Mouse (Mus musculus) lung, embryonic 16.5 days (tissue): ENCODE measurements at regions not wholly inside any gene's neighbourhood (a gene's known extent, or its start where the extent isn't known, plus 50 kb on each side); places are given as distances from the start of the nearest gene placed in this dataset.
A peak's percentile ranks its signal among the peaks of the same experiment; 100 is the strongest.

Experiments used
- ATAC-seq: fragments of 200-750 bp; cut with Nextera tagmentation; 2 replicates; pipeline ENCODE4 v1.8.0; 2017; ENCODE audit warnings: low read depth, mild to moderate bottlenecking, moderate library complexity
- H3K27ac ChIP-seq: fragments of 300-500 bp; sonication (generic); 2 replicates; pipeline ENCODE4 v1.5.1; 2014; ENCODE audit warnings: mild to moderate bottlenecking, control low read depth, low read length
- H3K27me3 ChIP-seq: fragments of 300-500 bp; sonication (generic); 2 replicates; pipeline ENCODE4 v1.6.1; 2014; ENCODE audit warnings: low read depth, low read length, mixed read lengths; ENCODE audit not compliant: control insufficient read depth, insufficient read depth
- H3K36me3 ChIP-seq: fragments of 300-500 bp; sonication (generic); 2 replicates; pipeline ENCODE4 v1.6.1; 2014; ENCODE audit warnings: low read length; ENCODE audit not compliant: control insufficient read depth, insufficient read depth
- H3K4me1 ChIP-seq: fragments of 300-500 bp; sonication (generic); replicated peaks from 2 replicates; pipeline ENCODE4 v1.6.1; 2014; ENCODE audit warnings: low read length, mixed read lengths; ENCODE audit not compliant: control insufficient read depth, insufficient read depth
- H3K4me2 ChIP-seq: fragments of 300-500 bp; sonication (generic); 2 replicates; pipeline ENCODE4 v1.6.1; 2014; ENCODE audit warnings: low read depth, low read length, control low read depth
- H3K4me3 ChIP-seq: fragments of 300-500 bp; sonication (generic); 2 replicates; pipeline ENCODE4 v1.5.1; 2014; ENCODE audit warnings: mild to moderate bottlenecking, low read length, control low read depth
- H3K9ac ChIP-seq: fragments of 300-500 bp; sonication (generic); 2 replicates; pipeline ENCODE4 v1.6.1; 2014; ENCODE audit warnings: low read length, control low read depth
- H3K9me3 ChIP-seq: fragments of 300-500 bp; sonication (generic); 2 replicates; pipeline ENCODE4 v1.6.1; 2016; ENCODE audit warnings: low read length; ENCODE audit not compliant: control insufficient read depth
- WGBS: fragments of 180-500 bp; shearing (Covaris S2); extraction: QIAGEN DNeasy Blood & Tissue Kit; methylation state at CpG from one replicate; pipeline ENCODE4 v1.1.7; 2014; 5-methylcytosine and 5-hydroxymethylcytosine counted together

DNA sequence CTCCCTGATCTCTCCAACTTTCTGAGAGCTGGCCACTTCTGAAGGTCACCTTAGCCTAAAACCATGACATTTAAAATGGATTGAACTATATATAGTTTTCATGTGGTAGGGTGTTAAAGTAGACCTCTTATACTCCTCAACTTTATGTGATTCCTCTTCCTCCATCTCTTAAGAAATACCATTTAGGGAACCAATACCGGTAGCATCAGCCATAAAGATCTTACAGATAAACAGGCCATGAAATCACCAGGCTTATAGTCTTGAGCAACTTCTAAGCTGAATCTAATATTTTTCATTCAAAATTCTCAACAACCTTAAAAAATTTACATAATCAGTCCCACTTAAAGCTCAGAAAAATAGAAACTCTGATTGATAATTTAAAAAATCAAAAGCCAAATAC lies 56.2 kb downstream of the Rpl36a-ps1 start:
- ATAC-seq: no peak
- 93% methylated on average over 1 of the region's 1 CpGs for WGBS
- Histone ChIP-seq H3K4me2 (no peak overlapping the region), H3K4me1 (no peaks in the 10 kb centered on the region), H3K9me3 (no peaks in the 10 kb centered on the region), H3K4me3 (no peak overlapping the region), H3K36me3 (no peaks in the 10 kb centered on the region), H3K9ac (no peak overlapping the region), H3K27ac (no peak overlapping the region), H3K27me3 (no peaks in the 10 kb centered on the region)

DNA sequence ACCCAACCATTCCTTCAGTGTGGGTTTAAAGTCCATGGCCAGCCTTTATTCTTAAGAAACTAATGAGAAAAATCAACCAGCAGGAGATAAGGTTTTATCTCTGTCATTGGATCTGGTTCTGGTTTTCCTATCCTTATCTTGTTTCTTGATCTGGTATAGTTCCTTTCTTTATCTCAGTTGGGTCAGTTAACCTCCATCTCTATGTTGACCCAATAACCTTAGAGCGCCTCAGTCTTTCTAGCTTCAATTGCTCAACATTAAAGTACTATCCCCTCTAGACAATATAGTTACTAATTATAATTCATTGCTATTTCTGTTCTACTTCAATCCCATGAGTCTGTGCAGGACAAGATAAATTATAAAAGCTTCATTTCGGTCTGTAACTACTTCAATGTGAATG lies 56.7 kb downstream of the Rpl36a-ps1 start:
- Histone ChIP-seq H3K4me2 (no peak overlapping the region), H3K9me3 (no peaks in the 10 kb centered on the region), H3K36me3 (no peaks in the 10 kb centered on the region), H3K27ac (no peak overlapping the region), H3K4me3 (no peak overlapping the region), H3K27me3 (no peaks in the 10 kb centered on the region), H3K4me1 (no peaks in the 10 kb centered on the region), H3K9ac (no peak overlapping the region)
- no peak for ATAC-seq
- WGBS: 69% methylated on average over 2 of the region's 2 CpGs

DNA sequence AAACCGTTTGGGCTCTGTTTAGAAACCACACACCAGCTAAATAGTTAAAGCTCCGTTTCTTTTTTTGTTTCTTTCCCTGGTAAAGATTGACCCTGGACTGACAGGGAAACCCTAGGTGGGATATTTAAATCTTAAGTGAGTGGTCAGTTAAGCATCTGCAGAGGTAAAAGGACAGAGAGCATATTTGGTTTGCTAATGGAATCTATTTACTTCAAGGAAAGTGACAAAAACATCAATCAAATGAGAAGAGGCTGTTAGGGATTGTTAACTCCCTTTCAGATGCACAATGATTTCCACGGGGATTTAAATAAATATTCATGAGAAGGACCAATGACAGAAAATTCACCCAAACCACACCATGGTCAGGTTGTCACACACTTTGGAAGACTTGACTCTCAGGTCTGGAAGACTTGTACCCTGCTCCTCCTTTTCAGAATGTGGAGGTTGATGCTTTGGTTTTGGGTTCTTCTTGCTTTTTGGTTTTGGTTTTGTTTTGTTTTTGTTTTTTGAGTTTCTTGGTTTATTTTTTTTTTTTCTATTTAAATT lies 60.7 kb downstream of the Rpl36a-ps1 start:
- 12% methylated on average over 3 of the region's 3 CpGs for WGBS
- ATAC-seq: no peak

DNA sequence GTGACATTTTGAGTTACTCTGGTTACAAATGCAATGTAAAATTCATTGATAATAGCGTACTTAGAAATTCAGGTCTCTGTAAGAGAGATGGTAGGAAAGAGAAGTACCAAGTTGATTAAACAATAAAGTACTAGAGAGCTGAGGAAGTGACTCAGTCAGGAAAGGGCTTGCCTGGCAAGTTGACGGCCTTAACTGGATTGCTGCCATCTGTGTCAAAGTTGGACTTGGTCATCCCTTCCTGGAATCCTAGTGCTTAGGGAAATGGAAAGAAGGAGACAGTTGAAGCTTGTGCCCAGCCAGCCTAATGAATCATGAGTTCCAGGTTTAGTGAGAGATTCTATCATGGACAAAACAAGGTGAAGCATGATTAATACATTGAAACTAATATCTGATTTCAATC lies 64.8 kb downstream of the Rpl36a-ps1 start:
- 58% methylated on average over 2 of the region's 2 CpGs for WGBS
- H3K4me2 ChIP-seq: no peak overlapping the region
- 0 out of 2 replicates have a peak, but pooled peaks have one; percentile 7 for ATAC-seq

More for the DNA sequence above, 60.7 kb downstream of the Rpl36a-ps1 start:
- Histone ChIP-seq H3K9me3 (no peaks in the 10 kb centered on the region), H3K4me2 (no peak overlapping the region), H3K36me3 (no peaks in the 10 kb centered on the region), H3K27ac (no peak overlapping the region), H3K4me1 (no peaks in the 10 kb centered on the region), H3K9ac (no peak overlapping the region), H3K4me3 (no peak overlapping the region), H3K27me3 (no peaks in the 10 kb centered on the region)

DNA sequence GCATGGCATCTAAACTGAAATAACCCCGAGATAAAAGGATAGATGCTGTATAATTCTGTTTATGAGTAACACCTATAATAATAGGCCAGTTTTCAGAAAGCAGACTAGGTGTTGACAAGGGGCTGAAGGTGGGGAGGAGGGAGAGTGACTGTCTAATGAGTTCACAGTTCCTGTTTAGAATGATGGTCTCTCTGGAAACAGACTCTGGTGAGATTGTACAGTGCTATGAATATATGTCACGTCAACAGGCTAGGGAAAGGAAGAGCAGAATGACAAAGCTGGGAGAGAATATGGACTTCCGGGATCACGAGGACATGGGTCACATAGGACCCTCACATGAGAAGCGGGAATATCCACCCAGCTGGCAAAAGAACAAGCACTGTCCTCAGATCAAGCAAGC lies 85.9 kb downstream of the Rpl36a-ps1 start:
- 59% methylated on average over 5 of the region's 5 CpGs for WGBS
- no peak overlapping the region for H3K4me3 ChIP-seq
- no peak overlapping the region for H3K27ac ChIP-seq
- H3K4me2 ChIP-seq: no peak overlapping the region
- H3K27me3 ChIP-seq: no peaks in the 10 kb centered on the region
- no peaks in the 10 kb centered on the region for H3K4me1 ChIP-seq
- H3K9me3 ChIP-seq: no peaks in the 10 kb centered on the region
- no peaks in the 10 kb centered on the region for H3K36me3 ChIP-seq
- ATAC-seq: no peak
- no peak overlapping the region for H3K9ac ChIP-seq

More for the DNA sequence above, 64.8 kb downstream of the Rpl36a-ps1 start:
- H3K27ac ChIP-seq: no peak overlapping the region
- H3K36me3 ChIP-seq: no peaks in the 10 kb centered on the region
- H3K9ac ChIP-seq: no peak overlapping the region
- H3K27me3 ChIP-seq: no peaks in the 10 kb centered on the region
- no peaks in the 10 kb centered on the region for H3K9me3 ChIP-seq
- no peaks in the 10 kb centered on the region for H3K4me1 ChIP-seq
- H3K4me3 ChIP-seq: no peak overlapping the region

DNA sequence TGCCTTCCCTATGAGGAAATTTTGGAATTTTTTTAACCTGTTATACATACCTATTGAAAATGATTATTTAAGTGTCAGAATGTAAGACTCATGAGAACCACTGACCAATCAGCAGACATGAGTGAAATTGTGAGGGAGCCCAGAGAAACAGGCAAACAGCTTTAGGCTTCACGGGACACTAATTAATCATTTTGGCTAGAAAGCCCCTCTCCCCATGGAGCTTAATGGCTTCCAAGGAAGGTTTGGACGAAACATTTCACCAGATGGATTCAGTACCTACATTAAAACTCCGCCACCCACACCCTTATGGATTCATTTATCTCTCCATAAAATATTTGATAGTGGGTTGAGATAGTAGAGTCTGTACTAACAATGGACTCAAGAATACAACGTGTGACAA lies 95.2 kb downstream of the Rpl36a-ps1 start:
- no peak overlapping the region for H3K4me3 ChIP-seq
- no peaks in the 10 kb centered on the region for H3K27me3 ChIP-seq
- no peak overlapping the region for H3K4me2 ChIP-seq
- no peaks in the 10 kb centered on the region for H3K36me3 ChIP-seq
- WGBS: 66% methylated on average over 4 of the region's 4 CpGs
- H3K9ac ChIP-seq: no peak overlapping the region
- no peak overlapping the region for H3K27ac ChIP-seq
- ATAC-seq: no peak
- no peaks in the 10 kb centered on the region for H3K9me3 ChIP-seq
- H3K4me1 ChIP-seq: no peaks in the 10 kb centered on the region

DNA sequence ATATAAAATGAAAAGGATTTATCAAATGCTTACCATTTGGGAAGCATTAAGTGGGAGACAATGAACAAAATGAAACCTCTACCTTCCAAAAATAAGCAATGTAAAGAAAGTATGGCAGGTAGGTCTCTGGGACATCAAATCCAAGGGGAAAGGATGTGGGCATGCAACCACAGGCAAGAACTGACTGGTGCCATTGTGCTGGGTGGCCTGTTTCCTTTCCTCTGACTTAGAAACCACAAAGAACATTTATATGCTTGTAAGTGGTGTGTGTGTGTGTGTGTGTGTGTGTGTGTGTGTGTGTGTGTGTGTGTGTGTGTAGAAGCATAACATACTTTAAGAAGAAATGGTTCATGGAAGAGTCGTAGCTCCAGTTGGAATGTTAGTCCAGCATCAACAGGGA lies 96.7 kb downstream of the Rpl36a-ps1 start:
- Histone ChIP-seq H3K4me3 (no peak overlapping the region), H3K9ac (no peak overlapping the region), H3K4me1 (no peaks in the 10 kb centered on the region), H3K27ac (no peak overlapping the region), H3K27me3 (no peaks in the 10 kb centered on the region), H3K9me3 (no peaks in the 10 kb centered on the region), H3K36me3 (no peaks in the 10 kb centered on the region), H3K4me2 (no peak overlapping the region)
- no peak for ATAC-seq
- 83% methylated on average over 1 of the region's 1 CpGs for WGBS

DNA sequence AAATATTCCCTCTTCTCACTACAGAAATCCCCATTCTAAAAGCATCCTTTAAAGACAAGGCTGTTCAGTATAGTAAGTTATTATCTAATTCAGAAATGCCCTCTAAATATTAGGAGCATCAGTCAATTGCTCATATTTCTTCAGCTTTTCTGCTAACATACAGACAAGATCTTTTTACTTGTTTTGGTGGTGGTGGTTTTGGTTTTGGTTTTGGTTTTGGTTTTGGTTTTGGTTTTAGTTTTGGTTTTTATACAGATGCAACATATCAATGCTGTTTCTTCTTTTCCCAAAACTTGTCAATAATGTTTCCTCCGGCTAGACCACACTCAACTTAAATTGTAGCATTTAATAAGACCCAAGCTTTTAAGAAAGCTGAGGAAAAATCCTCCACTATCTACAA lies 98.2 kb downstream of the Rpl36a-ps1 start:
- no peak for ATAC-seq
- Histone ChIP-seq H3K4me1 (no peaks in the 10 kb centered on the region), H3K9me3 (no peaks in the 10 kb centered on the region), H3K27ac (no peak overlapping the region), H3K27me3 (no peaks in the 10 kb centered on the region), H3K36me3 (no peaks in the 10 kb centered on the region), H3K9ac (no peak overlapping the region), H3K4me3 (no peak overlapping the region), H3K4me2 (no peak overlapping the region)
- WGBS: 88% methylated on average over 1 of the region's 1 CpGs

DNA sequence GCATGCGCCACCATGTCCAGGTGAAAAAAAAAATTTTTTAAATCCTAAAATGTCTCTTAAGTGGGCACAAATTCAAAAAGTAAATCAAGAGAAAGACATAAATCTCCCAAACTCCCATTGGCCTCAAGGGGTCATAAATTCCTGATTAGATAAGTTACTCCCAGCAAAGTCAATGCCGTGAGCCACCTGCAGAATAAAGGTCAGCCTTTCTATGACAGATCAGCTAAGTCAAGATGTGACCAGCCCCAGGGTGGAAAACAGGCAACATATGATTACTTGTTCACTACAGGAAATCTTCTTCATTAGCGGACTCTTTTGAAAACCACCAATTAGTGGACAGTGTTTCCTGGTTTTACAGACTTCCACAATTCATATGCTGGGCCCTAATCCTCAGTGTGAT lies 101.4 kb downstream of the Rpl36a-ps1 start:
- no peak overlapping the region for H3K9ac ChIP-seq
- WGBS: 89% methylated on average over 3 of the region's 3 CpGs
- no peaks in the 10 kb centered on the region for H3K9me3 ChIP-seq
- H3K27me3 ChIP-seq: no peaks in the 10 kb centered on the region
- H3K27ac ChIP-seq: no peak overlapping the region
- no peak overlapping the region for H3K4me3 ChIP-seq
- H3K4me2 ChIP-seq: no peak overlapping the region
- H3K36me3 ChIP-seq: no peaks in the 10 kb centered on the region
- H3K4me1 ChIP-seq: no peaks in the 10 kb centered on the region
- ATAC-seq: no peak
